Mouse (Mus musculus): Measurements from ENCODE around the gene Bahcc1.

- no peak for TF ChIP-seq POLR2A (IDR thresholded peaks at IDR 0.05; ENCODE audit: borderline replicate concordance, extremely low read depth, insufficient read depth, insufficient read length, poor library complexity, severe bottlenecking)
- TF ChIP-seq CTCF (IDR thresholded peaks at IDR 0.05; ENCODE audit: borderline replicate concordance, extremely low read depth, insufficient read depth, insufficient read length): no peak
Measured at GRCm38 (mm10) chr11:120306366-120307131, 73.8 kb downstream of the Bahcc1 start.
